In the genomic region with DNA sequence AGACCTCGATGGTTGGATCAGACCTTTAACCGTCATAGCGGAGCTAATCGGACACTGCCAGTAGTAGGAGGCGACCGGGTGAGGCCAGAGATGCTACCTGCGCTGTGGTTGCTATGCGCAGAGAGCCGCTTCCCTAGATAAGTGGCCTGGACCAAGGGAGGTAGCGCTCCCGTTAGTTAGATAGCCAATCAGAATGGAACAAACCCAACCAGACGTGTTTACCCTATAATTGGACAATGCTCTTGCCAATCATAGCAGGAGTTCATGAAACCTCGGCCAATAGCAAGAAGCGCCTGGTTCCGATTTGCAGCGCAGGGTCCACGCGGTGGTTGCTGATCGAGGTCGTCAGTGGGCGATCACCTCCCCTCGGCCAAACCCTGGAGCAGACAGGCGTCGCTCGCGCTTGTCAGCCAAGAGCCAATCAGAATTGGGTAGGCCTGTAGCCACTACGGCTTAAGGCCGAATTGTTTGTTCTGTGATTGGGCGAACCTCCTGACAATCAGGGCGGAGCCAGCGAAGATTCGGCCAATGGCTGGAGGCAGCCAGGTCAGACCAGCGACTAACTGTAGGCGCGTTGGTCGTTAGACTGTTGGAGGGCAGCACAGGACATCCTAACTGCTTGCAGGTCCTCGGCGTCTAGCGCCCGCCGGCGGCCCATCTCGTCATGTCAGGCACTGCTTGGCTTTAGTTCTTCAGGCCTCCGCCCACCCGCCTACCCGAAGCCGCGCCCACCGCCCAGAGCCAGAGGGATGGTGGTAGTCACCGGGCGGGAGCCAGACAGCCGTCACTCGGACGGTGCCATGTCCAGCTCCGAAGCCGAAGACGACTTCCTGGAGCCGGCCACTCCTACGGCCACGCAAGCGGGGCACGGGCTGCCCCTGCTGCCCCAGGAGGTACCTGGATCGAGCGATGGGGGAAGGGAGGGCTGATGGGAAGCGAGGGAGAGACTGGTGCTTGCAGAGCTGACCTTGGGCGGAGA, we compare ENCODE assay signal across 8 mouse cellular contexts. TPM values are rescaled to one million over a fixed set of nuclear protein-coding genes. Genes with fewer than 3 reads are reported as not detected.
DNase-seq lines count a peak whose midpoint lies in the region; ATAC-seq and TF ChIP-seq lines count a peak whose summit lies in the region.

A gene (plus strand): TSS at position 528 of the 979 bp plus-strand sequence.

- no peak for TF ChIP-seq EP300 in CH12.LX (IDR thresholded peaks at IDR 0.05; ENCODE audit: low read length)

- H3K4me1 ChIP-seq in CH12.LX (ENCODE audit: control insufficient read depth in 1 of 2, insufficient read depth in 2 of 2): peaks cover 6 to 40% of the 10 kb centered on the region in 2 experiments
- peaks cover 4% of the 10 kb centered on the region; the same call in 1 of the 2 replicates for H3K4me1 ChIP-seq in forebrain, embryonic 11.5 days (replicated peaks; ENCODE audit: control insufficient read depth, insufficient read depth, low read length)
- H3K4me1 ChIP-seq in heart, embryonic 16.5 days (ENCODE audit: control insufficient read depth, insufficient read depth, low read length): peaks cover 12% of the 10 kb centered on the region
- H3K4me1 ChIP-seq in liver, embryonic 15.5 days (replicated peaks): peaks cover 37% of the 10 kb centered on the region
- H3K4me1 ChIP-seq in neural tube, embryonic 12.5 days: peaks cover 9% of the 10 kb centered on the region; the same call in 1 of the 2 replicates

- peak within 1 kb of the TSS; percentile 84 for H3K4me2 ChIP-seq in CH12.LX (ENCODE audit: insufficient read depth, low read depth, poor library complexity, severe bottlenecking)
- H3K4me2 ChIP-seq in forebrain, embryonic 11.5 days (ENCODE audit: low read depth, low read length, severe bottlenecking): peak within 1 kb of the TSS; percentile 91
- peak within 1 kb of the TSS; percentile 94 for H3K4me2 ChIP-seq in heart, embryonic 16.5 days (ENCODE audit: low read depth, low read length)
- peak within 1 kb of the TSS; percentile 87 for H3K4me2 ChIP-seq in liver, embryonic 15.5 days
- H3K4me2 ChIP-seq in neural tube, embryonic 12.5 days (replicated peaks): peak within 1 kb of the TSS; percentile 91

- peaks cover 4 to 36% of the 10 kb centered on the region in 2 experiments for H3K36me3 ChIP-seq in CH12.LX (replicated peaks in 1 of 2; ENCODE audit: control insufficient read depth in 1 of 2, insufficient read depth in 1 of 2, low read length in 1 of 2)
- H3K36me3 ChIP-seq in forebrain, embryonic 11.5 days (ENCODE audit: control insufficient read depth, insufficient read depth, low read length): no peaks in the 10 kb centered on the region
- H3K36me3 ChIP-seq in heart, embryonic 16.5 days (ENCODE audit: control insufficient read depth, insufficient read depth): 0 out of 2 replicates have a peak, but pooled peaks cover 6% of the 10 kb centered on the region
- peaks cover 25% of the 10 kb centered on the region for H3K36me3 ChIP-seq in liver, embryonic 15.5 days (replicated peaks)
- peaks cover 3% of the 10 kb centered on the region; the same call in 1 of the 2 replicates for H3K36me3 ChIP-seq in neural tube, embryonic 12.5 days

- in situ Hi-C loops in CH12.LX (cut with MboI; ENCODE audit: low pct_ligation_motif_present, low pct_unique_long_range_greater_than_20kb, low sequenced_read_pairs): no loop called here

- H3K79me2 ChIP-seq in CH12.LX (replicated peaks; ENCODE audit: control insufficient read depth, extremely low read depth, insufficient read depth, poor library complexity, severe bottlenecking): no peaks in the 10 kb centered on the region

- DNase-seq in CH12.LX (ENCODE audit: extremely low read depth): peak; percentile 96
- DNase-seq in c-Kit-positive CD71-positive TER-119-negative erythroid progenitor cells, embryonic 14.5 days (ENCODE audit: low read depth): peak; percentile 95
- peak; percentile 96 for DNase-seq in forebrain, embryonic 11.5 days (ENCODE audit: low spot score)
- peak; percentile 97 to 98 for DNase-seq in kidney, postnatal 36 days
- DNase-seq in telencephalon, adult 2 months (ENCODE audit: low read depth, low spot score): peak; percentile 99

- no peaks in the 10 kb centered on the region for H3K9me3 ChIP-seq in CH12.LX (replicated peaks; ENCODE audit: low read length)
- no peaks in the 10 kb centered on the region for H3K9me3 ChIP-seq in forebrain, embryonic 11.5 days (ENCODE audit: control insufficient read depth, low read length)
- no peaks in the 10 kb centered on the region for H3K9me3 ChIP-seq in heart, embryonic 16.5 days (replicated peaks; ENCODE audit: control insufficient read depth, low read length)
- H3K9me3 ChIP-seq in liver, embryonic 15.5 days (replicated peaks): no peaks in the 10 kb centered on the region
- H3K9me3 ChIP-seq in neural tube, embryonic 12.5 days: no peaks in the 10 kb centered on the region

- 0 out of 2 replicates have a peak within 1 kb of the TSS, but pooled peaks have one; percentile 17 for H3K27ac ChIP-seq in CH12.LX (ENCODE audit: insufficient read depth, low read depth)
- H3K27ac ChIP-seq in forebrain, embryonic 11.5 days (ENCODE audit: low read depth, low read length): peak within 1 kb of the TSS; percentile 26; the same call in 1 of the 2 replicates
- H3K27ac ChIP-seq in heart, embryonic 16.5 days (ENCODE audit: low read length): peak within 1 kb of the TSS; percentile 57
- peak within 1 kb of the TSS; percentile 99 for H3K27ac ChIP-seq in liver, embryonic 15.5 days (replicated peaks)
- H3K27ac ChIP-seq in neural tube, embryonic 12.5 days: peak within 1 kb of the TSS; percentile 57

- peak; percentile 59; the same call in 1 of the 2 replicates for TF ChIP-seq POLR2A in CH12.LX (IDR thresholded peaks at IDR 0.05; ENCODE audit: low read depth, low read length)

- H3K27me3 ChIP-seq in CH12.LX (replicated peaks): no peaks in the 10 kb centered on the region
- H3K27me3 ChIP-seq in forebrain, embryonic 11.5 days (ENCODE audit: control insufficient read depth, insufficient read depth, low read length): no peaks in the 10 kb centered on the region; the same call in 1 of the 2 replicates
- peaks cover 6% of the 10 kb centered on the region; the same call in 1 of the 2 replicates for H3K27me3 ChIP-seq in heart, embryonic 16.5 days (ENCODE audit: control insufficient read depth, insufficient read depth, low read length)
- no peaks in the 10 kb centered on the region for H3K27me3 ChIP-seq in liver, embryonic 15.5 days
- no peaks in the 10 kb centered on the region for H3K27me3 ChIP-seq in neural tube, embryonic 12.5 days (replicated peaks)

- WGBS in forebrain, embryonic 11.5 days: under 1% methylated on average over 66 of the region's 66 CpGs
- under 1% methylated on average over 66 of the region's 66 CpGs for WGBS in heart, embryonic 16.5 days
- under 1% methylated on average over 65 of the region's 66 CpGs for WGBS in liver, embryonic 15.5 days (ENCODE audit: insufficient replicate concordance)
- under 1% methylated on average over 66 of the region's 66 CpGs for whole genome bisulfite sequencing in neural tube, embryonic 12.5 days

- ATAC-seq in forebrain, embryonic 11.5 days (replicated peaks; ENCODE audit: low FRiP score): peak; percentile 97
- ATAC-seq in heart, embryonic 16.5 days (replicated peaks; ENCODE audit: extremely low read depth, insufficient read depth, low FRiP score): peak; percentile 95
- ATAC-seq in liver, embryonic 15.5 days (ENCODE audit: insufficient read depth): peak; percentile 91
- ATAC-seq in neural tube, embryonic 12.5 days (ENCODE audit: low FRiP score, low read depth): peak; percentile 97

- dilution Hi-C loops in CH12.LX (cut with MboI; ENCODE audit: extremely low pct_ligation_motif_present, extremely low pct_unique_long_range_greater_than_20kb, low sequenced_read_pairs): no loop called here

- TF ChIP-seq RAD21 in CH12.LX (IDR thresholded peaks at IDR 0.05; ENCODE audit: low read depth, low read length): peak; percentile 47

- H3K9ac ChIP-seq in CH12.LX (ENCODE audit: insufficient read depth, low read depth): peak within 1 kb of the TSS; percentile 60
- H3K9ac ChIP-seq in forebrain, embryonic 11.5 days (ENCODE audit: low read length): peak within 1 kb of the TSS; percentile 69
- peak within 1 kb of the TSS; percentile 83 for H3K9ac ChIP-seq in heart, embryonic 16.5 days (ENCODE audit: low read length)
- H3K9ac ChIP-seq in liver, embryonic 15.5 days: peak within 1 kb of the TSS; percentile 82
- H3K9ac ChIP-seq in neural tube, embryonic 12.5 days: peak within 1 kb of the TSS; percentile 72

- H3K4me3 ChIP-seq in CH12.LX (replicated peaks in 1 of 3; ENCODE audit: low read depth in 2 of 3, low read length in 2 of 3, poor library complexity in 1 of 3): peak within 1 kb of the TSS; percentile 78 to 89 (median 80)
- peak within 1 kb of the TSS; percentile 44 for H3K4me3 ChIP-seq in forebrain, embryonic 11.5 days (ENCODE audit: low read depth, low read length)
- peak within 1 kb of the TSS; percentile 74 for H3K4me3 ChIP-seq in heart, embryonic 16.5 days (ENCODE audit: low read length)
- H3K4me3 ChIP-seq in liver, embryonic 15.5 days (replicated peaks): peak within 1 kb of the TSS; percentile 73
- peak within 1 kb of the TSS; percentile 66 for H3K4me3 ChIP-seq in neural tube, embryonic 12.5 days

- peak in 1 of 2 experiments; percentile 64; a peak in 2 of 4 replicates for TF ChIP-seq CTCF in CH12.LX (conservative IDR thresholded peaks at IDR 0.05 in 1 of 2, IDR thresholded peaks at IDR 0.05 in 1 of 2; ENCODE audit: low read depth in 2 of 2, low read length in 2 of 2)

TF ChIP-seq in CH12.LX, 34 proteins besides CTCF, POLR2A, EP300 and RAD21 (continues in another document):
- TF ChIP-seq BHLHE40 (IDR thresholded peaks at IDR 0.05; ENCODE audit: low read depth, low read length) (no peak), SMC3 (IDR thresholded peaks at IDR 0.05; ENCODE audit: low read depth, low read length) (peak; percentile 38; the same call in 1 of the 2 replicates), CHD2 (IDR thresholded peaks at IDR 0.05; ENCODE audit: low read length) (peak; percentile 87), CHD1 (IDR thresholded peaks at IDR 0.05; ENCODE audit: low read depth, low read length) (no peak), HCFC1 (IDR thresholded peaks at IDR 0.05; ENCODE audit: low read depth, low read length) (no peak; the same call in 1 of the 2 replicates), NELFE (IDR thresholded peaks at IDR 0.05; ENCODE audit: low read depth, low read length) (peak; percentile 57; the same call in 1 of the 2 replicates), MAX (IDR thresholded peaks at IDR 0.05; ENCODE audit: low read length) (peak; percentile 70), ETS1 (conservative IDR thresholded peaks at IDR 0.05; ENCODE audit: low read depth, low read length) (no peak), MAFK (IDR thresholded peaks at IDR 0.05; ENCODE audit: insufficient replicate concordance, low read length) (no peak)

RNA-seq across cellular contexts. Expression of the gene that starts here (rescaled TPM):
- total RNA-seq in CH12.LX (2012; rRNA removed) (3.7 and 4.3 TPM in 2 replicates), CH12.LX (2014; rRNA removed) (2.8 and 3.3 TPM in 2 replicates)
- 2.6 and 2.8 TPM in 2 replicates for polyA plus RNA-seq in CH12.LX (2012; ENCODE audit: insufficient read length, low read depth)
- polyA plus RNA-seq in forebrain, embryonic 11.5 days (2014; fragmentation: Nextera tagmentation; extraction: Ambion mirVana): 6.0 and 6.7 TPM in 2 replicates
- polyA plus RNA-seq in heart, embryonic 16.5 days (2015; fragmentation: Nextera tagmentation; extraction: Ambion mirVana): 5.5 and 5.6 TPM in 2 replicates
- polyA plus RNA-seq in liver, embryonic 15.5 days (2015; fragmentation: Nextera tagmentation; extraction: Ambion mirVana): 6.0 and 6.6 TPM in 2 replicates
- polyA plus RNA-seq in neural tube, embryonic 12.5 days (2016; fragmentation: Nextera tagmentation; extraction: Ambion mirVana): 12.2 and 12.6 TPM in 2 replicates

Comparison
In these comparisons a context has a peak if more than half of its experiments do, and no peak if none do; other contexts are left out.
1. Peak in every context shown above with its lines: DNase-seq, ATAC-seq, H3K4me3 ChIP-seq and H3K27ac ChIP-seq.
2. H3K27ac ChIP-seq: peak in every context shown above with its lines; median percentile 99 in liver, embryonic 15.5 days; 57 in heart, embryonic 16.5 days; 57 in neural tube, embryonic 12.5 days; 26 in forebrain, embryonic 11.5 days; 17 in CH12.LX.